Mouse (Mus musculus) kidney, embryonic 14.5 days (tissue): Measurements from ENCODE around the gene Sarnp. TPM values are rescaled to one million over a fixed set of nuclear protein-coding genes. Genes with fewer than 3 reads are reported as not detected.

ENCODE experiments used
- ATAC-seq: fragments of 200-750 bp; cut with Nextera tagmentation; 2 replicates; pipeline ENCODE4 v1.8.0; 2017; ENCODE audit warnings: moderate number of reproducible peaks, mild to moderate bottlenecking, moderate TSS enrichment, moderate library complexity; ENCODE audit not compliant: low FRiP score, low TSS enrichment
- H3K27ac ChIP-seq: fragments of 300-500 bp; sonication (generic); 2 replicates; pipeline ENCODE4 v1.5.1; 2014; ENCODE audit warnings: low read depth, mild to moderate bottlenecking, low read length, moderate library complexity, mixed read lengths
- H3K27me3 ChIP-seq: fragments of 300-500 bp; sonication (generic); 2 replicates; pipeline ENCODE4 v1.6.1; 2014; ENCODE audit warnings: mild to moderate bottlenecking, low read length; ENCODE audit not compliant: control insufficient read depth, insufficient read depth
- H3K36me3 ChIP-seq: fragments of 300-500 bp; sonication (generic); 2 replicates; pipeline ENCODE4 v1.6.1; 2014; ENCODE audit warnings: low read length, mixed read lengths; ENCODE audit not compliant: control insufficient read depth, insufficient read depth
- H3K4me1 ChIP-seq: fragments of 300-500 bp; sonication (generic); 2 replicates; pipeline ENCODE4 v1.6.1; 2014; ENCODE audit warnings: low read length, mixed read lengths; ENCODE audit not compliant: control insufficient read depth, insufficient read depth
- H3K4me2 ChIP-seq: fragments of 300-500 bp; sonication (generic); replicated peaks from 2 replicates; pipeline ENCODE4 v1.6.1; 2014; ENCODE audit warnings: low read depth, mild to moderate bottlenecking, low read length
- H3K4me3 ChIP-seq: fragments of 300-500 bp; sonication (generic); 2 replicates; pipeline ENCODE4 v1.5.1; 2014; ENCODE audit warnings: mild to moderate bottlenecking, low read length
- H3K9ac ChIP-seq: fragments of 300-500 bp; sonication (generic); 2 replicates; pipeline ENCODE4 v1.6.1; 2014; ENCODE audit warnings: low read depth, mild to moderate bottlenecking, low read length, moderate library complexity
- H3K9me3 ChIP-seq: fragments of 300-500 bp; sonication (generic); 2 replicates; pipeline ENCODE4 v1.6.1; 2016; ENCODE audit warnings: low read length; ENCODE audit not compliant: control insufficient read depth
- WGBS: fragments of 180-500 bp; shearing (Covaris S2); extraction: QIAGEN DNeasy Blood & Tissue Kit; methylation state at CpG from one replicate; pipeline ENCODE4 v1.1.7; 2014; 5-methylcytosine and 5-hydroxymethylcytosine counted together
- polyA plus RNA-seq: library from polyadenylated mRNA; unstranded; fragments of >200 nt; fragmentation: Nextera tagmentation; extraction: Ambion mirVana; gene quantifications from 2 replicates; pipeline ENCODE4 v1.2.1, GENCODE M21; 2014

Gene Sarnp
- polyA plus RNA-seq, 1 experiment from 2014 or later, result 219 TPM

DNA sequence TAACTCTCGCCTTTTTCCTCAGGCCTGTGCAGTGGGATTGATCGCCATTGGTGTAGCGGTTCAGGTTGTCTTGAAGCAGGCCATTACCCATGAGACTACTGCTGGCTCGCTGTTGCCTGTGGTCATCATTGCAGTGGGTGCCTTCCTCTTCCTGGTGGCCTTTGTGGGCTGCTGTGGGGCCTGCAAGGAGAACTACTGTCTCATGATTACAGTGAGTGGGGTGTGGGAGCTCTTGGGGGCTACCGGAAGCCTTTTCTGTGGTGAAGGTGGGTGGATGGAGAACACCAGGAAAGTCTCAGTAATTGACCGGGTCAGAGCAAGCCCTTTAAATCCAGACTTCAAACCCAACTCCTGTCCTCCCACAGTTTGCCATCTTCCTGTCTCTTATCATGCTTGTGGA is 94.3 kb downstream of the Sarnp start:
- H3K36me3 ChIP-seq, result peaks cover 28% of the 10 kb centered on the region; the same call in 1 of the 2 replicates
- 96% methylated on average over 6 of the region's 6 CpGs for WGBS

GRCm38 (mm10) chr10:128912268-128912667 is 95.1 kb downstream of the Sarnp start:
- Histone ChIP-seq H3K27ac (no peak overlapping the region), H3K4me1 (peaks cover 15% of the 10 kb centered on the region), H3K36me3 (peaks cover 34% of the 10 kb centered on the region; the same call in 1 of the 2 replicates), H3K27me3 (no peaks in the 10 kb centered on the region), H3K4me2 (no peak overlapping the region), H3K4me3 (no peak overlapping the region), H3K9me3 (no peaks in the 10 kb centered on the region), H3K9ac (no peak overlapping the region)
- WGBS, result 83% methylated on average over 4 of the region's 4 CpGs
- ATAC-seq, result no peak

More for the DNA sequence above, 94.3 kb downstream of the Sarnp start:
- Histone ChIP-seq H3K27me3 (no peaks in the 10 kb centered on the region), H3K4me3 (peak overlapping the region; percentile 72; the same call in 1 of the 2 replicates), H3K9me3 (no peaks in the 10 kb centered on the region), H3K4me1 (peaks cover 15% of the 10 kb centered on the region), H3K9ac (peak overlapping the region; percentile 96; the same call in 1 of the 2 replicates), H3K27ac (no peak overlapping the region), H3K4me2 (no peak overlapping the region)
- ATAC-seq, result no peak

DNA sequence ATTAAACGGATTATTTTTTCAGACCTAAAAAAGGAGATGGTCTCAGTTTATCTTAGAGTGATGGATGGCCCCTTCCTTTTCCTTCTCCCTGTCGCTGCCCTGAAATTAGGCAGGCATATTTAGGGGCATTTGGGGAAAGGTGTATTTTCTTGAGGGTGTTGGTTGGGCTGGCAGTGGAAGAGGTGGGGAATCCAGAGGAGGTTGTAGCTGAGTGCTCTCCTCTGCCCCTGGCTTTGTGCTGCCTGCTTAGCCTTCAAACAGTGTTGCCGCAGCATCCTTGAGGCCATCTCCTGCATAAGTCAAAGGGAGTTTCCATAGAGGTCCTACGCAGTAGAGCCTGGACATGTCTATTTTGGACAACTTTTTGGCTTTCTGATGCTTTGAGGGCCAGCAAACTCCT is 95.7 kb downstream of the Sarnp start:
- peak overlapping the region; percentile 0; the same call in 1 of the 2 replicates for H3K27ac ChIP-seq
- H3K9ac ChIP-seq, result no peak overlapping the region
- ATAC-seq, result no peak
- H3K4me1 ChIP-seq, result peaks cover 15% of the 10 kb centered on the region
- H3K36me3 ChIP-seq, result peaks cover 40% of the 10 kb centered on the region; the same call in 1 of the 2 replicates
- no peak overlapping the region for H3K4me2 ChIP-seq
- no peaks in the 10 kb centered on the region for H3K9me3 ChIP-seq
- H3K4me3 ChIP-seq, result no peak overlapping the region
- WGBS, result 81% methylated on average over 4 of the region's 4 CpGs
- no peaks in the 10 kb centered on the region for H3K27me3 ChIP-seq

GRCm38 (mm10) chr10:128913219-128913618 is 96.1 kb downstream of the Sarnp start:
- Histone ChIP-seq H3K36me3 (peaks cover 42% of the 10 kb centered on the region; the same call in 1 of the 2 replicates), H3K9me3 (no peaks in the 10 kb centered on the region), H3K4me1 (peaks cover 15% of the 10 kb centered on the region), H3K9ac (no peak overlapping the region), H3K4me3 (no peak overlapping the region), H3K27ac (no peak overlapping the region; the same call in 1 of the 2 replicates), H3K4me2 (no peak overlapping the region), H3K27me3 (no peaks in the 10 kb centered on the region)
- 10% methylated on average over 5 of the region's 5 CpGs for WGBS
- ATAC-seq, result 0 out of 2 replicates have a peak, but pooled peaks have one; percentile 17

DNA sequence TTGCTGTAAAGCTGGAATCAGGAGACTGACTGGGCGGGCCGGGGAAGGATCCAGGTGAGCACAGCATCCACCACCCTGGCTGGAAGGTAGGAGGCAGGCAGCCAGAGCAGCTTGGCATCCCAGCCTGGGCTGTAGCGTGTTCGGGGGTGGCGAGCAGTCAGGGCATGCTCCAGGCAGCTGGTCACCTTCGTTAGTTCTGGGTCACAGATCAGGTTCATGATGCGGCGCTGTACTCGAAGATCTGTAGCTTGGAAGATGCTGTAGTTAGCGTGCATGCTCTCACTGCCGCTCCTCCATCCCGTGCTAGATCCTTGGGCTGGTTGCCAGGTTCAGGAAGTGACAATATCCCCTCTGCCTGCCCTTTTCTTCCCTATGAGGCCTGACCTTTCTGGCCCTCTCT is 96.6 kb downstream of the Sarnp start:
- 64% methylated on average over 12 of the region's 12 CpGs for WGBS
- Histone ChIP-seq H3K36me3 (peaks cover 47% of the 10 kb centered on the region; the same call in 1 of the 2 replicates), H3K27me3 (no peaks in the 10 kb centered on the region), H3K4me1 (peaks cover 15% of the 10 kb centered on the region), H3K4me2 (no peak overlapping the region), H3K4me3 (no peak overlapping the region), H3K9me3 (no peaks in the 10 kb centered on the region), H3K9ac (no peak overlapping the region), H3K27ac (no peak overlapping the region)
- no peak for ATAC-seq

DNA sequence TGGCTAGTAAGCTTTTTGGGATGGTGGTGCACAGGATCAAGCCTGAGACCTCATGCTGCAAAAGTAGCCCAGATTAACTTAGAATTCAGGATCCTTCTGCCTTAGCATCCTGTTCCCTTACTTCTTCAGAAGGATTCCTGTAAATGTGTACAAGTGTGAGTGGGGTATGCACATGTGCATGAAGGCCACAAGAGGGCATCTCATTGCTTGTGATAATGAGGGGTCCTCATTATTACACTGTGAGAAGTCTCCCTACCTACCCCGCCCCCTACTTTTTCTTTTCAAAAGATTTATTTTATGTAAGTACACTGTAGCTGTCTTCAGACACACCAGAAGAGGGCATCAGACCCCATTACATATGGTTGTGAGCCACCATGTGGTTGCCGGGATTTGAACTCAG is 98.4 kb downstream of the Sarnp start:
- peaks cover 51% of the 10 kb centered on the region; the same call in 1 of the 2 replicates for H3K36me3 ChIP-seq
- WGBS, result 88% methylated on average over 2 of the region's 2 CpGs
- H3K27me3 ChIP-seq, result no peaks in the 10 kb centered on the region
- no peak overlapping the region for H3K4me3 ChIP-seq
- peaks cover 18% of the 10 kb centered on the region for H3K4me1 ChIP-seq
- ATAC-seq, result no peak
- H3K9me3 ChIP-seq, result no peaks in the 10 kb centered on the region
- H3K9ac ChIP-seq, result no peak overlapping the region
- no peak overlapping the region for H3K27ac ChIP-seq
- H3K4me2 ChIP-seq, result no peak overlapping the region

- no peak overlapping the region for H3K9ac ChIP-seq
- ATAC-seq, result no peak
- no peaks in the 10 kb centered on the region for H3K9me3 ChIP-seq
- WGBS, result 86% methylated on average over 3 of the region's 3 CpGs
- peaks cover 48% of the 10 kb centered on the region; the same call in 1 of the 2 replicates for H3K36me3 ChIP-seq
- H3K27ac ChIP-seq, result no peak overlapping the region
- H3K27me3 ChIP-seq, result no peaks in the 10 kb centered on the region
- H3K4me3 ChIP-seq, result no peak overlapping the region
- H3K4me2 ChIP-seq, result no peak overlapping the region
- H3K4me1 ChIP-seq, result peaks cover 17% of the 10 kb centered on the region
Measured at GRCm38 (mm10) chr10:128916665-128917064, 99.5 kb downstream of the Sarnp start.

DNA sequence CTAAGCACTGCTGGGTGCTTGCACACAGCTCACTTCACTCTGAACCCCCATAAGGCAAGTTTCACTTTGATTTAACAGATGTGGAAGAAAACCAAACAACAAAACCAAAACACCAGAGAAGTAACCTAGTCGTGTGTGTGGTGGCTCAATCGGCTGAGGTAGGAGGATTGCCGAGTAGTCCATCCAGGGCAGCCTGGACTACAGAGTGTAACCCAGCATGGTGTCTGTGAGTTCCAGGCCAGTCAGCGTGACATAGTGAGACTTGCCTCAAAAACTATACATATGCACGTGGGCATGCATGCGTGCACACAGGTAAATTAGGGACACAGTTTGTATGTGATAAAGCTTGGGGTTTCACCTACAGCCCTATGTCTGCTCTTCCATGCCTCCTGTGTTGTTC is 100.3 kb downstream of the Sarnp start:
- no peaks in the 10 kb centered on the region for H3K27me3 ChIP-seq
- H3K4me2 ChIP-seq, result no peak overlapping the region
- no peaks in the 10 kb centered on the region for H3K9me3 ChIP-seq
- WGBS, result 90% methylated on average over 6 of the region's 6 CpGs
- ATAC-seq, result no peak
- no peak overlapping the region for H3K4me3 ChIP-seq
- no peak overlapping the region for H3K9ac ChIP-seq
- peaks cover 45% of the 10 kb centered on the region; the same call in 1 of the 2 replicates for H3K36me3 ChIP-seq
- peaks cover 20% of the 10 kb centered on the region for H3K4me1 ChIP-seq
- H3K27ac ChIP-seq, result no peak overlapping the region

GRCm38 (mm10) chr10:128918246-128918645 is 101.1 kb downstream of the Sarnp start:
- Histone ChIP-seq H3K9ac (no peak overlapping the region), H3K4me1 (peaks cover 21% of the 10 kb centered on the region), H3K27ac (no peak overlapping the region), H3K4me3 (no peak overlapping the region), H3K27me3 (no peaks in the 10 kb centered on the region), H3K9me3 (no peaks in the 10 kb centered on the region), H3K4me2 (no peak overlapping the region), H3K36me3 (peaks cover 40% of the 10 kb centered on the region; the same call in 1 of the 2 replicates)
- WGBS, result 80% methylated on average over 7 of the region's 7 CpGs
- no peak for ATAC-seq
